Mouse (Mus musculus): Measurements from ENCODE around the gene Akain1. TPM values are rescaled to one million over a fixed set of nuclear protein-coding genes. Genes with fewer than 3 reads are reported as not detected.

Akain1 gene
- not detected for polyA plus RNA-seq (2014; fragmentation: Illumina TruSeq; extraction: RNeasy Lipid Tissue Mini Kit (QIAGEN cat#74804); ENCODE audit: low read depth, low replicate concordance)

GRCm38 (mm10) chr17:69438990-69439491 is at the start of gene Akain1:
Gene Akain1, plus strand, starts transcription at chr17:69439326.

Other genes with a start within 250 kb of the Akain1 start
- gene Zbtb14, start 56.3 kb upstream of the Akain1 start, polyA plus RNA-seq (2014; fragmentation: Illumina TruSeq; extraction: RNeasy Lipid Tissue Mini Kit (QIAGEN cat#74804); ENCODE audit: low read depth, low replicate concordance) = 8.7 TPM

All from liver, adult 10 weeks (tissue).